Mouse (Mus musculus) NIH3T3 (cell line): ENCODE results near the gene 2210408I21Rik.

Source experiments
- DNase-seq: peaks from one replicate; pipeline ENCODE4 v3.0.0-alpha.2; 2012; ENCODE audit warnings: low read depth

2210408I21Rik gene

DNA sequence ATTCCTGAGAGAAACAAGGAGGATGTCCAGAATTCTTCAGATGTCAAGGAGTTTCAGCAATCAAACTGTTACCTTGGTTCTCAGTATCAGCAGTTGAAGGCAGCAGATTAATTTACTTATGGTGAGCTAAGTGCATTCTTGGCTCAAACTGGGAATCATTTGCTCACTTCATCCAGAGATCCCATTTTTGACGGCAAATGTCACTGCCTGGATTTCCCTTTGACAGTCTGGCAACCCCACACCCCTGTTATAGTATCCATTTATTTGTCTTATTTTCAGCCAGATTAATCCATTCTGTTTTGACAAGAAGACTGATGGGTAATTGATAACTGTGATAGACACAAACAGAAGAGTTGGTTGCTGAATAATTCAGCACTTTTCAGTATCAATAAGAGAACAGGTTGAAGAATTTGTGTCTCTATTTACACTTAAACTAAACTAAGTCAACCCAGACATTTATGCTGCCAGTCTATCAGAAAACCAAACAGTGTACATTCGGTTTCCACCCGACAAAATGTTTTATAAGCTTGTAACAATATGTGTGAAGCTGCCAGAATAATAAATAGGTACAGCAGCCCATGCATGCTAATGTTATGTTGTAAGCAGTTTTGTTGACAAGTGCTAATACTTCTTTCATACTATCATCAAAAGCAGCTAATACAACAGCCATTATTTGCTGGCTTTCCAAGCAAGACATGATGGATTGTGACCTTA, 354.8 kb downstream of the 2210408I21Rik start:
- no peak for DNase-seq

DNA sequence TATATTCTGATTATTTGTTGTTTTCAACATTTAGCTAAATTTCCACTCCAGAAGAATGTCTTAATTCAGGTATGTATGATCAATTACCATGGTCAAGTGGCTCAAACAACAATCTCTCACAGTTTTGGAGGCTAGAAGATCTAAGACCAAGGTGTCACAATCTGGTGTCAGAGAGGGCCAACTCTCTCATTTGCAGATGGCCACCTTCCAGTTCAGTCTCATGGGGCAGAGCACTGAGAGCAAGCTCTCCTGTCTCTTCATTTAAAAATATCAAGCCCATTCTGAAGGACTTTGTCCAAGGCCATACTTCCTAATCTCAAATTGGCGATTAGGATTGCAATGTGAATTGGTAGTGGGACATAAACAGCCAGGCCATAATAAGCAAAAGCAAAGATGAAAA, 378.7 kb downstream of the 2210408I21Rik start:
- DNase-seq: no peak

DNA sequence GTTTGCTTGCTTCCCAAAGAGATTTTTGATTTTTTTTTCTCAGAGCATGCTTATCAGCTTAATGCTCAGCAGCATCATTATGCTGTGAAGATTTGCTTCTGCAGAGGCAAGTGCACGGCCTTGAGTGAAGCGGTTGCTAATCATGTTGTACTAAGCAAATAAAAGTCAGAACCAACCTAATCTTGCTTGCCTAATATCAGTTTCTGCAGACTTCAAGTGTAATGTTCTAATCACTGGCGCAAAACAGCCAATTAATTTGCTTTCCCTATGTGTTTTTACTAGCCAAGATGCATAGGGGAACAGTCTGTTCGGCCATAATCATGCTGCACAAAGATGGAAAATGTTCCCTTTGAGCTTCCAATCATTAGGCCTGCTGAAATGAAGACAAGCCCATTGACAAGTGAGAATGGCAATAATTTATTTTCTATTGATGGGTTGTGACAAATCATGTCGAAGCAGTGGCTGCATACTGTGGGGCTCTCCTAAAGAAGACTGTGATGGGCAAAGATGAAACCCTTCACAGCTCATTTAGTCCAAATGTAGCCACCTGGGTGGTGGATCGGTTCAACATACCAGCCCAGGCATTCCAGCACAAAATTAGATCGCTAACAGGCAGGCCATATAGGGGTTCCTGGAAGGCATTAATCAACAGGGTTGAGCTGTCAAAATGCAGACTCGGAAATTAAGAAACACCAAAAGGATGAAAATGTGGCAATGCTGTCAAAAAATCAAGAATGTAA, 393.8 kb downstream of the 2210408I21Rik start:
- DNase-seq: no peak

DNA sequence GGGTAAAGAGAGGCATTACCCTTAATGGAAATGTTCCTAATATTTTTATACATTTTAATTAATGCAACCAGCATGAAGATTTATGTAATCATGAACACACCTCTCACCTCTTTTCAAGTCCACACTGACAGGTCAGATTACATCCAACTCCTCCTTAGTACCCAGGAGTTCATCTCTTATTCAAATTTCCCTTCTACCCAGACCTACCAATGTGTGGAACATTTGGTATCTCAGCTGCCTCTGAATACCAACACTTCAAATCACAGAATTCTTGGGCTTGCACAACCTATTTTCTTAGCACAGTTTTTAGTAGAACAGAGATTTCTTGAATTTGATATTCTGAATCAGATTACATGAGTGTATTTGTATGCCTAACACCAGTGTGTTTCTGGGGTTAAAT, 394.4 kb downstream of the 2210408I21Rik start:
- DNase-seq: no peak

DNA sequence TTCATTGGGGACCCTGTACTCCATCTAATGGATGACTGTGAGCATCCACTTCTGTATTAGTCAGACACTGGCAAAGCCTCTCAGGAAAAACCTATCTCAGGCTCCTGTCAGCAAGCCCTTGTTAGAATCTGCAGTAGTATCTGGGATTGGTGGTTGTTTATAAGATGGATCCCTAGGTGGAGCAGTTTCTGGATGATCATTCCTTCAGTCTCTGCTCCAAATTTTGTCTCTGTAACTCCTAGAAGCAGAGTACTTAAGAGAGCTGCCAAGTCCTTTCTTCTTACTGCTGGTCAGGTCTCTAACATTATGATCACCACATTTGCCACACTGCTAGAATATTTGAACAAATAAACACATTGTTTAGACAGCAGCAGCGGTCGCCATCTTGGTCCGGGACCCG, 402.1 kb downstream of the 2210408I21Rik start:
- no peak for DNase-seq

DNA sequence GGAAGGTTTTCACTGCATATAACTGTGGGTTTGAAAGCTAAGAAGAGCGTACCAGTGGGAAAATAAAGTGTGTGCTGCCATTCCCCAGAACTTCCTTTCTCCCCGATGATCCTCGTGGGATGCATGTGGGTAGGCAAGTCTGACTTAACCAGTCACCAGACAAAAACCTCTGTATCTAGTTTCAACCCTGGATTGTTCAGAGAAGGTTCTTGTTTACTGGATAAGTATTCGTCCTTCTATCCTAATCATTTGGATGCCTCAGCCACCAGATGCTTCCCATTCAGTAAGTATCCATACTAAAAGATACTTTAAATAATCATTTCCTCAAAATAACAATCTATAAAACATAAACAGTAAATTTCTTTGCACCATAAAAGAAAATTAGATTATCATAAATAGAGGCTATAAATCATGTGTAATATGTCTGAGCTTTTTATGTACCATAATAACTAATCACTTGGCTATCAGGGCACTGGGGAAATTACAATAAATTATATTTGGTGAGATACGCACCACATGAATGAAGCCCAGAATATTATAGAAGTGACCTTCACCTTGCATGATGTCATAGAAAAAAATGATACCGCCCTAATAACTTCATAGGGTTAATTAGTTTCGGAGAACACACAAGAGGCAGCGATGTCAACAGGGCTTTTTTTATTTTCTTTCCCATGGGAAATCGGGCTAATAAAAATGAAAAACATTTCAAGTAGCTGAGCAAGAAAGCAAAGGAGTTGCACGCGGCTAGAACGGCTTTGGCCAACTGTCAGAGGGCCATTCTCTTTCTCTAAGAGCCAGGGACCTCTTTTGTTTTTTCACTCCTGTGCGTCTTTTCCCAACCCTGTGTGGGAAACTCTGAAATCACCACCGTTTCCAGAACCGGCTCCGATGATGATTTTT, 412.4 kb downstream of the 2210408I21Rik start:
- no peak for DNase-seq

DNA sequence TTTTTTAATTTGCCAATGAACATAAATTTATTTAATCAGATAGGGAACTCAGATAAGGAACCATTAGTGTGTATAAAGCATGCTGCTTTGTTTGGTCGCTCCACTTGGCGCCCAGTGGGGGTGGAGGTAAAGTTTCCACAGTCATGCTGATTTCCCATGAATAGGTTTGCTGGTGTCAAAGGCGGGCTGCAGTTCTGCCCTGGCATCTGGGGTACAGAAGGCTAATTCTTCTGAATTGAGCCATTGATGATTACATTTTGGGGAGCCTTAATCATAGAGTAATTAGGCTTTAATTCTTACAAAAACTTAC, 413.0 kb downstream of the 2210408I21Rik start:
- no peak for DNase-seq

DNA sequence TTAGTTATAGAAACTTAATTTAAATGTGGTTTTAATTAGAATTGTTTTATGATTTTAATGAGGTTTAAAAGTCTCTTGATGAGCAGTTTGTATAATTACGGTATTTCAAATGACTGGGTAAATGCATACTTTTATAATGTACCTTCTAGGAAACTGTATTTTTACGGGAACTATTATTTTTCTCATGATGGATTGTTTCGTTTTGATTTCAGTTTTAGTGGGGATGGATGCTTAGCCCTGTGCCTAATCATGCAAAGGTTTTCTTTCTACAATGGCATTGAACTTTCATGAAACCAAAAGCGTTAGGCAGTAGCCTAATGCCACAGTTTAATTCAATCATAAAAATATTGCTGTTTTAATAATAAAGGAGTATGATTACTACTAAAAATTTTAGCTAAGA, 413.4 kb downstream of the 2210408I21Rik start:
- no peak for DNase-seq

DNA sequence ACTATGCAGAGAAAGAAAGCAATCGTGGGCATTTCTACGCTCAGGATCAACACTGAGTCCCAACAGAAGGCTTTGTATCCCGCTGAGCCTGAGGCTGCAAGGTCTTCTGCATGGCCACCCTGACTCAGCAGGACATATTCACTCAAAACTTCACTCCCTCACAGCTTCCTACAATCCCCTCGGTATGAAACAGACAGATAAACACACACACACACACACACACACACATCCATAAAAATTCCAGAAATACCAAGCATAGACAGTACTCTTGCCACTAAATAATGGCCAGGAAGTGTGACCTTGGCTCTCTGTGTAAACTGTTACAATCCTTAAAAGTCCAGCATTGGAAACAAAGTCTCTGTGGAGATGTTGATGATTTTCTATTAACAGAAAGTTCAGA, 458.7 kb downstream of the 2210408I21Rik start:
- DNase-seq: no peak

DNA sequence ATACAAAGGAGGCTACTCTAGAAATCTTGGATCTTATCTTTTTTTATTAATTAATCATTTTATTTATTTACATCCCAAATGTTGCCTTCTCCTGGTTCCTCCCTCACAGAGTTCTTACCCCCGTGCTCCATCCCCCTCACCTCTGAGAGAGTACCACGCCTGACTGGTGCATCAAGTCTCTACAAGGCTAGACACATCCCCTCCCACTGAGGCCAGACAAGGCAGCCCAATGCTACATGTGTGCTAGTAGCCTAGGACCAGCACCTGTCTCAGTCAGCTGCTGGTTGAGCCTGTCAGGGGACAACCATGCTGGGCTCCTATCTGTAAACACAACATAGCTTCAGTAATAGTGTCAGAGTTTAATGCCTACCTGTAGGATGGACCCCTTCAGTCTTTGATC, 480.0 kb downstream of the 2210408I21Rik start:
- DNase-seq: no peak
